Mouse (Mus musculus): ENCODE measurements around the gene Stard3.

DNA sequence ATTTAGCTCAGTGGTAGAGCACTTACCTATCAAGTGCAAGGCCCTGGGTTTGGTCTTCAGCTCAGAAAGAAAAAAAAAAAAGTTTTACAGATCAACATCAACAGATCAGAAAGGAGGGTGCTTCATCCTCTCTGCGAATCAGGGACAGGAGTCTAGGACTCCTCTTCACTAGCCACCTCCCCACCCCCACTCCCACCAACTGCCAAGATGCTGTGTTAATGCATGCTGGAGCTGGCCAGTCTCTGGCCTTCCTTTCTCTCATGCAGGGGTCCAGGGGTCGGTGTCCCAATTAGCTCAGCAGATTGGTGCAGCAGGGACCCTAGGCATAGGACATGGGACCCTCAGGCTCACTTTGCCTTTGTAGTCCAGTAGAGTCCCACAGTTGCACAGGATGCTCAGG is 12.4 kb downstream of the Stard3 start:
- TF ChIP-seq CTCF (IDR thresholded peaks at IDR 0.05; ENCODE audit: insufficient read depth, low read length) (no peak), POLR2A (IDR thresholded peaks at IDR 0.05; ENCODE audit: borderline replicate concordance, extremely low read depth, low read depth, low read length) (no peak)
